Mouse (Mus musculus): ENCODE measurements at regions not wholly inside any gene's neighbourhood (a gene's known extent, or its start where the extent isn't known, plus 50 kb on each side); places are given as distances from the start of the nearest gene placed in this dataset.

DNA sequence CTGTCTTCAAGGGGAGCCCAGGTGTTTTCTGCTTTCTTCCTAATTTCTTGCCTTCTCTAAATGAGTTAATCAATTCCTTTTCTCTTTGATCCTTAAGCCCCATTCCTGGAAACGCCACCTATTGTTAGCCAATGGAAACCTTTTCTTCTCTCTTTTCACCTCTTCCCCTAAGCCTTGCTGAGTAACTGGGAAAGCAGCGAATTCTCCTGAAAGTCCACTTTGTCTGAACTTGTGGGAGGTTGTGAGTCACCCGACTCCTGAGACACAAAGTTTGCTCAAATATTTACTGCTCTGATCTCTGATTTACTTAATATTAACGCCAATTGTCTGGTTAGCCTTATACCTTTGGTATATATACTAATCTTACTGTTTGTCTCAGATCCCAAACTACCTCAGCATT lies 334.0 kb downstream of the Klf5 start:
- Histone ChIP-seq H3K27me3 (replicated peaks; ENCODE audit: control insufficient read depth, insufficient read depth, low read length) (no peaks in the 10 kb centered on the region), H3K36me3 (ENCODE audit: control insufficient read depth, insufficient read depth) (no peaks in the 10 kb centered on the region), H3K27ac (ENCODE audit: low read length) (no peak overlapping the region), H3K9ac (replicated peaks; ENCODE audit: low read depth, low read length) (no peak overlapping the region), H3K4me3 (replicated peaks; ENCODE audit: low read length) (no peak overlapping the region), H3K9me3 (ENCODE audit: control insufficient read depth, low read length) (no peaks in the 10 kb centered on the region), H3K4me1 (replicated peaks; ENCODE audit: control insufficient read depth, insufficient read depth, low read length) (no peaks in the 10 kb centered on the region), H3K4me2 (ENCODE audit: low read length) (no peak overlapping the region)
- 10% methylated on average over 4 of the region's 4 CpGs for WGBS
- ATAC-seq, result no peak

DNA sequence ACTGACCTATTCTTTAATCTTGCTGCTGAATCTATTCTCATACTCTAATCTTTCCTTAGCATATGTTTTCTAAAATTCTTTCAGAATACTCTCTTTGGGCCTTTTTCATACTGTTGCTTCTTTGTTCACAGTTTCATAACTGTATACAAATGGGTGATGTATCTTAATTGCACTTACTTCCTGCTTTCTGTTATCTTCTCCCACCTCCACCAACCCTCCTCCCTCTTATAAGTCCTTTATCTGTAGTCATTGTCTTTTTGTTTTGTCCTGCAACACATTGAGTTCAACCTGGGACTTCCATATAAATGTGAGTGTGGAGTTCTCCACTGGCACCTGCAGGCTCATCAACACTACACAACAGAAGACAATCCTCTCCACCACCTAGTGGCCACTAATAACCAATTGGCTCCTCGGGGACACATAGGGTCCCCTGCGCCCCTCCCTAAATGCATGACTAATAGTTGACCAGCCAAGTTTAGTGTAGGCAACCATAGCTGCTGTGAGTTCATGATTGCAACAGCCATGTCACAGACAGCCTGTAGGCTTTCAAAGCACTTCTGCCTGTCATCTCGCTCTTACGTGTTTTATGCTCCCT lies 337.2 kb downstream of the Klf5 start:
- Histone ChIP-seq H3K4me1 (replicated peaks; ENCODE audit: control insufficient read depth, insufficient read depth, low read length) (no peaks in the 10 kb centered on the region), H3K27ac (ENCODE audit: low read length) (no peak overlapping the region), H3K9me3 (ENCODE audit: control insufficient read depth, low read length) (no peaks in the 10 kb centered on the region), H3K4me3 (replicated peaks; ENCODE audit: low read length) (no peak overlapping the region), H3K9ac (replicated peaks; ENCODE audit: low read depth, low read length) (no peak overlapping the region), H3K27me3 (replicated peaks; ENCODE audit: control insufficient read depth, insufficient read depth, low read length) (no peaks in the 10 kb centered on the region), H3K4me2 (ENCODE audit: low read length) (no peak overlapping the region), H3K36me3 (ENCODE audit: control insufficient read depth, insufficient read depth) (no peaks in the 10 kb centered on the region)
- WGBS, result 96% methylated on average over 4 of the region's 4 CpGs
- no peak for ATAC-seq

DNA sequence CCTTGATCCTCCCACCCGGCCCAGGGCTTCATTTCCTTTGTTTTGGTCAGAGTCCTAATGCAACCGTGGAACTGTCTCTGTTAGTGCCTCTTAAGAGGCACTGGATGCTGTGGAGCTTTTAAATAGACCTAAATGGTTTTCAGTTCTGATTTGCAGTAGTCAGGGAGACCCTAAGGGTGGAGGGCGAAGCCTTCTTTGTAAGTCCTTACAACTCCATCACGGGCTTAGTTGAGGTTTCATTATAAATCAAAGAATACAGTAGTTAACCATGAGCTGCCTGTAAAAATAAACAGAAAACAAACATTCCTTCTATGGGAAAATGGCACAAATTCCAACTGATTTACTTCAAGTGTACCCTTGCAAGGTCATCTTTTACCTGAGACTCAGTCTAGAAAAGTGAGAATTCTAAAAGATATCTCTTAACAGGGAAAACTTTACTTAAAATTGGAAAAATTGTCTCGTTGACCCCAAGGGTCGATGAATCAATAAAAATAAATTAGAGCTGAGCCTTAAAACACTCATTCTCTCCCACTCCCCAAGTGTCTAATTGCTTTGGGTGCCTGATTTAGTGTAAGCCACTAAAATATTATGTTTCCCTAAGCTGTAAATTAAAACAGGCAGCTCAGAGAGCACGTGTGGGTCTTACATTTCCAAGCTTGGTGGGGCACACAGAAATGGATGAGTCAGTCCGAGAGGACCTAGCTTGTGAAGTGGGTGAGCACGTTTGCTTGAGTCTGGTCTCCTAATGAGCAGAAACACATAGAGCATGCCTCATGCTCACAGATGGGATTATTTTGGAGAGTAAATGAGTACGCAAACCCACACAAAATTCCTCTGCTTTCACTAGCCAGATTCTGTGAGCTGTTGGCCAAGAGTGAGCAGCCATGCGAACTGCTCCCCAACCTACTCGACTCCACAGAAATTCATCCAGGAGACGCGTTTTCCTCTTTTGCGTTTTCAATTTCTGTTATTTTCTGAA lies 343.3 kb downstream of the Klf5 start:
- Histone ChIP-seq H3K4me3 (replicated peaks; ENCODE audit: low read length) (no peak overlapping the region), H3K4me2 (ENCODE audit: low read length) (no peak overlapping the region), H3K27ac (ENCODE audit: low read length) (no peak overlapping the region), H3K4me1 (replicated peaks; ENCODE audit: control insufficient read depth, insufficient read depth, low read length) (no peaks in the 10 kb centered on the region), H3K9me3 (ENCODE audit: control insufficient read depth, low read length) (no peaks in the 10 kb centered on the region), H3K27me3 (replicated peaks; ENCODE audit: control insufficient read depth, insufficient read depth, low read length) (no peaks in the 10 kb centered on the region), H3K9ac (replicated peaks; ENCODE audit: low read depth, low read length) (no peak overlapping the region), H3K36me3 (ENCODE audit: control insufficient read depth, insufficient read depth) (no peaks in the 10 kb centered on the region)
- 75% methylated on average over 15 of the region's 15 CpGs for WGBS
- ATAC-seq, result no peak

DNA sequence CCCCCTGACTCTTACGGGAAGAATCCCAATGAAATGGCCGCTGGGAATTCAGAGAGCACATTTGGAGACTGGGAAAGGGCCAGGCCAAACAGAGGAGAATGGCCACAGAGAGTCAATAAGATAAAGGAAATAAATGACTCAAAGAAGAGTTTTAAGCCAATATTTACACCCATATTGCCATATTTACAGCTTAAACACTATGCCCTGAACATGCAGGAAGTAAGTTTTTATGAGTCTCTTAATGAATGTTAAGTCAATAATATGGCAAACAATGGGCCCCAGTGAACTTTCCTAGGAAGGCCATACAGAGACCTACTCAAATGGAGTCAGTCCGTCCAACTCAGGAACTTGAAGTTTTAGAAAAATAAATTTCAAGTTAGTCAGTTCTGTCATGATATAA lies 347.8 kb downstream of the Klf5 start:
- Histone ChIP-seq H3K4me1 (replicated peaks; ENCODE audit: control insufficient read depth, insufficient read depth, low read length) (no peaks in the 10 kb centered on the region), H3K27me3 (replicated peaks; ENCODE audit: control insufficient read depth, insufficient read depth, low read length) (no peaks in the 10 kb centered on the region), H3K27ac (ENCODE audit: low read length) (no peak overlapping the region), H3K4me3 (replicated peaks; ENCODE audit: low read length) (no peak overlapping the region), H3K4me2 (ENCODE audit: low read length) (no peak overlapping the region), H3K9me3 (ENCODE audit: control insufficient read depth, low read length) (no peaks in the 10 kb centered on the region), H3K36me3 (ENCODE audit: control insufficient read depth, insufficient read depth) (no peaks in the 10 kb centered on the region), H3K9ac (replicated peaks; ENCODE audit: low read depth, low read length) (no peak overlapping the region)
- no peak for ATAC-seq
- 82% methylated on average over 3 of the region's 3 CpGs for WGBS

DNA sequence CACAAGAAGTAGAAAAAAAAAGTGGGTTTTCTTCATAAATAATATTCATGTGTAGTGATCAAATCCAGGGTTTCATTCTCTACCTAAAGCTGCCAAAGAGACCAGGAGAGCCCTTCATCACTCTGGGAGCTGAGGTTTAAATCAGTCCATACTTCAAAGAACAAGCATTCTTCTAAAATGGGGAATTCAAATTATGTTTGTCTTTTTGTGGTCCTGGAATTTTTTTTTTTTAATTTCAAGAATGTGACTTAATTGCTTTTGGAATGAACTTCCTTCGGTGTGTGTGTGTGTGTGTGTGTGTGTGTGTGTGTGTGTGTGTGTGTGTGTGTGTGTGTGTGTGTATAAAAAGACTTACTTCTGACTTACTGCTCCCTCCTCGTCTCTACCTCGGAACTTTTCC lies 375.9 kb downstream of the Klf5 start:
- no peak for ATAC-seq
- Histone ChIP-seq H3K36me3 (ENCODE audit: control insufficient read depth, insufficient read depth) (no peaks in the 10 kb centered on the region), H3K4me2 (ENCODE audit: low read length) (no peak overlapping the region), H3K27me3 (replicated peaks; ENCODE audit: control insufficient read depth, insufficient read depth, low read length) (no peaks in the 10 kb centered on the region), H3K9me3 (ENCODE audit: control insufficient read depth, low read length) (no peaks in the 10 kb centered on the region), H3K27ac (ENCODE audit: low read length) (no peak overlapping the region), H3K9ac (replicated peaks; ENCODE audit: low read depth, low read length) (no peak overlapping the region), H3K4me1 (replicated peaks; ENCODE audit: control insufficient read depth, insufficient read depth, low read length) (no peaks in the 10 kb centered on the region), H3K4me3 (replicated peaks; ENCODE audit: low read length) (no peak overlapping the region)
- 51% methylated on average over 3 of the region's 3 CpGs for WGBS

DNA sequence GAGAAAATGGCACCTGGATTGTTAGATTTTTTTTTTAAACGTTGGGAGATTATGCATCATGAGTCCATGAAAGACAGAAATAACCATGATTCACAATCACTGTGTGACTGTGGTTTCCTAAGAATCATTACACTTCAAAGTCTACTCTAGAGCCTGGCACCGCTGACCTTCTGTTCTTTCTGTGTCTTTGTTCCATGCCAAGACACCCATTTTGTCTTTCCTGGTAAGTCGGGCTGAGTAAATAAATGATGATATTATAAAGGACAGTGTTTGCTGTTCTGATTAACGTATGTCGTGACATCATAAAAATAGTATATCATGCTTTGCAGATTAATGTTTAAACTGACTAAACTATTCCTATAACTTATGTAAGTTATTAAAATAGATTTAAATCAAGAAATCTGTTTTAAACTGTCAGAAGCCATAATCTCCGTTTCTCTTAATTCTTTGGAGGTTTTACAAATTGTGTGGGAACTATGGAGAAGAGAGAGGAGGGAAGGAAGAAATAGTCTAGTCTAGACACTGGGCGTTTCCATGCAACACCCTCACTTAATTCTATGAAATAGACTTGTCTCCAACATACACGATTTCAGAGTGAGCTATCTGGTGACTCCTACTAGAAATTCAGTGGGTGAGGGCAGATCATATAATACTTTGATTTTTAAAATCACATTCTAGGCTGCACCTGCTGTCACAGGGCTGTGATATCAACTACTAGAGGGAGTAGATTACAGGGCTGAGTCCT lies 388.7 kb downstream of the Klf5 start:
- ATAC-seq, result no peak
- H3K4me3 ChIP-seq (replicated peaks; ENCODE audit: low read length), result no peak overlapping the region
- H3K27ac ChIP-seq (ENCODE audit: low read length), result no peak overlapping the region
- no peaks in the 10 kb centered on the region for H3K4me1 ChIP-seq (replicated peaks; ENCODE audit: control insufficient read depth, insufficient read depth, low read length)
- H3K36me3 ChIP-seq (ENCODE audit: control insufficient read depth, insufficient read depth), result no peaks in the 10 kb centered on the region
- 89% methylated on average over 8 of the region's 8 CpGs for WGBS
- no peak overlapping the region for H3K4me2 ChIP-seq (ENCODE audit: low read length)
- H3K9me3 ChIP-seq (ENCODE audit: control insufficient read depth, low read length), result no peaks in the 10 kb centered on the region
- no peaks in the 10 kb centered on the region for H3K27me3 ChIP-seq (replicated peaks; ENCODE audit: control insufficient read depth, insufficient read depth, low read length)
- no peak overlapping the region for H3K9ac ChIP-seq (replicated peaks; ENCODE audit: low read depth, low read length)

DNA sequence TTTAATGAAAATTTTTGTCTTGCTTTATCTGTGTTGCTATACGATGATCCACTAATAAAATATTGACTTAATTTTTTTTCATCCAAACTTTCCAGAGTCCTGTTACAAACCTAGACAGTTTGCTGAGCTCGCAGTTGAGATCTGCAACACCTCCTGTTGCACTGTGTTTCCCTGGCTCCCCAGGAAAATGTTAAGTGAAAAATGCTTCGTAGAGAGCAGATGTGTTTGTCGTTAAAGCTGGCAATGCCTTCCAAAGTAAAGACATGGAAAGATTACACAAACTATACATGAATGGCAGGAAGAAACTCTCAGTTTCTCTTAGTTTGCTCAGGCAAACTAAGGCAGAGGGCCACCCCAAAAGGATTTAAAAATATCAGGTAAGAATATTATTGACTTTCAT lies 389.9 kb downstream of the Klf5 start:
- H3K4me1 ChIP-seq (replicated peaks; ENCODE audit: control insufficient read depth, insufficient read depth, low read length), result no peaks in the 10 kb centered on the region
- H3K4me2 ChIP-seq (ENCODE audit: low read length), result no peak overlapping the region
- no peak overlapping the region for H3K9ac ChIP-seq (replicated peaks; ENCODE audit: low read depth, low read length)
- no peak for ATAC-seq
- H3K4me3 ChIP-seq (replicated peaks; ENCODE audit: low read length), result no peak overlapping the region
- no peaks in the 10 kb centered on the region for H3K9me3 ChIP-seq (ENCODE audit: control insufficient read depth, low read length)
- no peak overlapping the region for H3K27ac ChIP-seq (ENCODE audit: low read length)
- H3K27me3 ChIP-seq (replicated peaks; ENCODE audit: control insufficient read depth, insufficient read depth, low read length), result no peaks in the 10 kb centered on the region
- H3K36me3 ChIP-seq (ENCODE audit: control insufficient read depth, insufficient read depth), result no peaks in the 10 kb centered on the region
- WGBS, result 69% methylated on average over 4 of the region's 4 CpGs

DNA sequence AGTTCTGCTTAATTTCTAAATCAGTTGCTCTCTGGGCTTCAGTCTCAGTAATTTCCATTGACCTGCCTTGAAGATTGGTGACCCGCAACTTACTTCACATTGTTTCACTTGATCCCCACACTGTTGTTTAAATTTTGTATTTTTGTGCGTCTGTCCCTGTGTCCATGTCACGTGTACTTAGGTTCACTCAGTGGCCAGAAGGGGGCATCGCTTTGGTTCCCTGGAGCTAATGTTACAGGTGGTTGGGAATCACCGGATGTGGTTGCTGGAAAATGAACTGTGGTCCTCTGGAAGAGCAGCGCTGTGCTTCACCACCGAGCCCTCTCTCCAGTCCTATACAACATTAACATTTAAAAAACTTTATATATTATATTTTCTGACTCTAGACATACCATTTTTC lies 397.8 kb downstream of the Klf5 start:
- Histone ChIP-seq H3K27ac (ENCODE audit: low read length) (no peak overlapping the region), H3K4me1 (replicated peaks; ENCODE audit: control insufficient read depth, insufficient read depth, low read length) (no peaks in the 10 kb centered on the region), H3K4me3 (replicated peaks; ENCODE audit: low read length) (no peak overlapping the region), H3K4me2 (ENCODE audit: low read length) (no peak overlapping the region), H3K36me3 (ENCODE audit: control insufficient read depth, insufficient read depth) (no peaks in the 10 kb centered on the region), H3K9ac (replicated peaks; ENCODE audit: low read depth, low read length) (no peak overlapping the region), H3K9me3 (ENCODE audit: control insufficient read depth, low read length) (no peaks in the 10 kb centered on the region), H3K27me3 (replicated peaks; ENCODE audit: control insufficient read depth, insufficient read depth, low read length) (no peaks in the 10 kb centered on the region)
- ATAC-seq, result no peak
- 93% methylated on average over 7 of the region's 7 CpGs for WGBS

DNA sequence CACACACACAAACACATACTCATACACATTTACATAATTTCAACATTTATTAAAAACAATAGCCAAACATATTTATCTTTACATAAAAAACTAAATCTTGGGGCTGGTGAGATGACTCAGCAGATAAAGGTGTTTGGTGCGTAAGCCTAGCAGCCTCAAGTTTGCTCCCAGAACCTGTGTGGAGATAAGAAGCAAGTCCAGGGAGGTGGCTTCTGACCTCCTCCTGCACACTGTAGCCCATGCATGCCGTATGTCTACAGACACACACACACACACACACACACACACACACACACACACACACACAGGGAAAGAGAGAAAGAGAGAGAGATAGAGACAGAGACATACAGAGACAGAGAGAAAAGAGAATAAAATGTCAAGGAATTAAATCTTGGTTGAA lies 401.1 kb downstream of the Klf5 start:
- Histone ChIP-seq H3K9ac (replicated peaks; ENCODE audit: low read depth, low read length) (no peak overlapping the region), H3K27ac (ENCODE audit: low read length) (no peak overlapping the region), H3K4me1 (replicated peaks; ENCODE audit: control insufficient read depth, insufficient read depth, low read length) (no peaks in the 10 kb centered on the region), H3K9me3 (ENCODE audit: control insufficient read depth, low read length) (no peaks in the 10 kb centered on the region), H3K27me3 (replicated peaks; ENCODE audit: control insufficient read depth, insufficient read depth, low read length) (no peaks in the 10 kb centered on the region), H3K4me3 (replicated peaks; ENCODE audit: low read length) (no peak overlapping the region), H3K36me3 (ENCODE audit: control insufficient read depth, insufficient read depth) (no peaks in the 10 kb centered on the region), H3K4me2 (ENCODE audit: low read length) (no peak overlapping the region)
- WGBS, result 94% methylated on average over 2 of the region's 2 CpGs
- no peak for ATAC-seq

Data from forebrain, embryonic 16.5 days (tissue).